Mouse (Mus musculus) small intestine, adult 2 months (tissue): ENCODE measurements at regions not wholly inside any gene's neighbourhood (a gene's known extent, or its start where the extent isn't known, plus 50 kb on each side); places are given as distances from the start of the nearest gene placed in this dataset.

Source experiments
- CTCF ChIP-seq: fragments of 200-500 bp; IDR thresholded peaks from 2 replicates; pipeline ENCODE4 v1.5.1; 2012; ENCODE audit warnings: low read depth, mild to moderate bottlenecking, control low read depth, inconsistent platforms, low read length, moderate library complexity, mixed read lengths; ENCODE audit not compliant: insufficient replicate concordance, insufficient read length; ENCODE audit errors: extremely low read depth
- POLR2A ChIP-seq: fragments of 200-500 bp; IDR thresholded peaks from 2 replicates; pipeline ENCODE4 v1.6.1; 2012; ENCODE audit warnings: low read depth, mild to moderate bottlenecking, control low read depth, inconsistent platforms, low read length, moderate library complexity

- TF ChIP-seq CTCF (no peak), POLR2A (no peak)
Measured at GRCm38 (mm10) chr13:101049511-101049910, 216.3 kb upstream of the Slc30a5 start.
